Mouse (Mus musculus) forelimb bud, embryonic 11.5 days (tissue): ENCODE results near the gene Gm6370.
"Not testable (repeated sequence)": the region's sequence is repeated elsewhere in the genome, so short reads cannot be mapped to it uniquely, and the experiment has no call there.

ENCODE experiments used
- DNase-seq: peaks from one replicate; pipeline ENCODE4 v3.0.0-alpha.2; 2012; ENCODE audit warnings: low read depth, low spot score

Gene Gm6370

DNA sequence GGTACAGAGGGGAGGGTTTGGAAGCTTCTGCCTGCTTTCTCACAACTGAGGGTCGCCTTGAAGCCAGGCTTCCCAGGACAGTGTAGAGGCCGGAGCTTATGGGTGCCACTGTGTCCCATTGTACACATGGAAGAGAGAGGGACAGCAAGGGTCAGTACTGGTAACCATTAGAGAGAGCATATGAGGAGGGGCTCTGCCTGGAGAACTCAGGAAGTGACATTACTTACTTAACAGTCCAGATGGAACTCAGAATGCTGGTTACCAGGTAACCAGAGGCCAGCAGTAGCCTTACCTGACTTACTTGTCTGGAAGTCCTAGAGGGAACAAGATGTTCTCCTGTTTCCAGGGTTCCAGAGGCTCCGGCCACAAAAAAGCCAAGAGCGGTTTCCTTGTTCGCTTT, at the start of gene Gm6370:
Gene Gm6370 (plus strand): TSS at position 301 of the 400 bp plus-strand sequence.
- DNase-seq: not testable (repeated sequence)

- no peak for DNase-seq
Observed at GRCm38 (mm10) chr5:146442767-146443166, 48.4 kb upstream of the Gm6370 start.

DNA sequence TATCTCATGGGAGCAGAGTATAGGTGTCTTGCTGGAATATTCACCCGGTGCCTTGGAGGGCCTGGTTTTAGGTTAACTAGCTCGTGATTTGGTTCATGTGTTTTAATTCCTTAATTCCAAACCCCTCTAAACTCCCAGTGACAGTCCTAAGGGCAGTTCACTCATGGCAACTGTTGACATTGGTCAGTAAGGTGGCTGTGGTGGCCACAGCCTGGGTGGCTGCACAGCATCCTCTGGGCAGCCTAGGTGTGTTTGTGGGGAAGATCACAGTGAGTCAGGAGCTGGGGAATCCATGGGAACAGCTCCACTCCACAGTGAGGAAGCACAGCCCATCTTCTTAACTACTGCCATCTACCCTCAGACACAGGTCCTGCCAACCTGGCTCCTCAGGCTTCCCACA, 44.5 kb upstream of the Gm6370 start:
- DNase-seq: no peak

DNA sequence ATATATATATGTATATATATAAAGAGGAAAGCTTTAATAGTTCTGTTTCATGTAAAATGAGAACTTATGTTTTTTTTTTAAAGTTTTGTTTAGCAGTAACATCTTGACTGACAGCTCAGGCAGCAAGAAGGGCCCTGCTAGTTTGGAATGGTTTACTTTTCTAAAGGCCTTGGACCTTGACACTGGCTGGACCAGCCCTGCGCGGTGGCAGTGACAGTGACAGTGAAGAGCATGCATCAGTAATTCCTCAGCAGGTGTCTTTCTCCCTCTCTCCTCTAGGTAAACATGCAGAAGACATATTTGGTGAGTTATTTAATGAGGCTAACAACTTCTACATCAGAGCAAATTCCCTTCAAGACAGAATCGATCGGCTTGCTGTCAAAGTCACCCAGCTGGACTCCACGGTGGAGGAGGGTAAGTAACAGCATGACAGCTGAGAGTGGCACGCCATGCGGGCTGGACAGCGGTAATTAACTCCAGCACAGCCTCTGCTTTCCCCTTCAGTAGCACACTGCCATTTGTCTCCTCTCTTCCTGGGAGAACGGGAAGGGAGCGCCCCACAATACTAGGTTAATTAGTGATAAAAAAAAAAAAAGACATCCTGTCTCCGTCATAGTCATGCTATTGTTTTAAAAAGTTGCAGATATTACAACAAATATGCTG, 39.4 kb upstream of the Gm6370 start:
- DNase-seq: no peak

DNA sequence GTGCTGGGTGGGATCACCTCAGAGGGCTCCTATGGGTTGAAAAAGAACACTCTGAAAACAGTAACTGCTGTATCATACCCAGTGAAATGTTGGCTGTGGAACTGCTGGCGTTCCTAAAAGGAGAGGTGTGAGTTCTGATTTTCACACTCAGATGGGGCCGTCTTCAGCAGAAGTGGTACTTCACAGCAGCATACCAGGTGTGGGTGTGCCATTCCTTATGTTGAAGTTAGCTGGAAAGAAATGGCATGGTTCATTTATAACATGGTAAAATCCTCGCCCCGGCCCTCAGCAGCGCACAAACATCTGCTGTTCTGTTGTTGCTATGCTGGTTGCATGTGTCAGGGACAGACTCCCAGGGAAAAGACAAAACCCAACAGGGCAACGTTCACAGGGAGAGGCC, 37.6 kb upstream of the Gm6370 start:
- no peak for DNase-seq

GRCm38 (mm10) chr5:146461612-146462011, 29.6 kb upstream of the Gm6370 start:
- no peak for DNase-seq

DNA sequence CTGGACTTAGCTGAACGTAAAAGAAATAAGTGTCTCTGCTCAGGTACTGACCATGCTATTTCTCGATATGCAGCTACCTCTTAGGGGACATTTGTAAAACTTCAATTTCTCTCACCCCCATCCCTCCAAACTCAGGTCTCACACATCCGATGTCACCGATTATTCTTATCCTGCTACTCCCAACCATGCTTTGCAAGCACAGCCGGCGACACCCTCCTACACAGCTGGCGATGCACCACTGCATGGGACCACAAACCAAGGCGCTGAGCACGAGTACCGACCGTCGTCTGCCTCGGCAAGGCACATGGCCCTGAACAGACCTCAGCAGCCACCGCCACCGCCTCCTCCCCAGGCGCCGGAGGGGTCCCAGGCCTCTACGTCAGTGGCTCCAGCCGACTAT, 24.5 kb upstream of the Gm6370 start:
- DNase-seq: no peak

- no peak for DNase-seq
Observed at GRCm38 (mm10) chr5:146468311-146468710, 22.9 kb upstream of the Gm6370 start.

GRCm38 (mm10) chr5:146470821-146471220, 20.3 kb upstream of the Gm6370 start:
- no peak for DNase-seq

DNA sequence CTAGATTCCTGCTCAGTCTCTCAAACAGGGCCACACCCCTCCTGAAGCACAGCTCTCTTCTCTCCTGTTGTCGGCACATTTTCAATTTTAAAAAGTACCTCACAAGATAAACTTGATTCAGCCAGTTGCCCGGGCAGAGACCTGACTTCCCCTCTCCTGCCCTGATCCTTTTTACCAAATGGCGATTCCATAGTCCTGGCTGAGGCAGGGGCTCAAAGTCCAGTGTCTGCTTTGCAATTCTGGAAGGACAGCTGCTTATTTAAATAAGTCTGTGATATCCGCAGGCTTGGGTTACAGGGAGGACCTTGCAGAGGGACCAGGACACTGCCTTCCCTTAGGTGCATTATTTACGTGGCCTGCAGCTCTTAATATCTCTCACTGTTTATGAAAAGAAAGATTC, 19.9 kb upstream of the Gm6370 start:
- no peak for DNase-seq

- DNase-seq: no peak
Observed at GRCm38 (mm10) chr5:146471821-146472220, 19.3 kb upstream of the Gm6370 start.

- not testable (repeated sequence) for DNase-seq
Observed at GRCm38 (mm10) chr5:146479564-146479963, 11.6 kb upstream of the Gm6370 start.

DNA sequence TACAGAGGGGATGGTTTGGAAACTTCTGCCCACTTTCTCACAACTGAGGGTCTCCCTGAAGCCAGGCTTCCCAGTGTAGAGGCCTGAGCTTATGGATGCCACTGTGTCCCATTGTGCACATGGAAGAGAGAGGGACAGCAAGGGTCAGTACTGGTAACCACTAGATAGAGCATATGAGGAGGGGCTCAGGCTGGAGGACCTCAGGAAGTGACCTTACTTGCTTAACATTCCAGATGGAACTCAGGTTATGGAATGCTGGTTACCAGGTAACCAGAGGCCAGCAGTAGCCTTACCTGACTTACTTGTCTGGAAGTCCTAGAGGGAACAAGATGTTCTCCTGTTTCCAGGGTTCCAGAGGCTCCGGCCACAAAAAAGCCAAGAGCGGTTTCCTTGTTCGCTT, 9.5 kb upstream of the Gm6370 start, which contains the start of gene Gm6408:
Gene Gm6408 (plus strand): TSS at position 301 of the 400 bp plus-strand sequence.
- not testable (repeated sequence) for DNase-seq

DNA sequence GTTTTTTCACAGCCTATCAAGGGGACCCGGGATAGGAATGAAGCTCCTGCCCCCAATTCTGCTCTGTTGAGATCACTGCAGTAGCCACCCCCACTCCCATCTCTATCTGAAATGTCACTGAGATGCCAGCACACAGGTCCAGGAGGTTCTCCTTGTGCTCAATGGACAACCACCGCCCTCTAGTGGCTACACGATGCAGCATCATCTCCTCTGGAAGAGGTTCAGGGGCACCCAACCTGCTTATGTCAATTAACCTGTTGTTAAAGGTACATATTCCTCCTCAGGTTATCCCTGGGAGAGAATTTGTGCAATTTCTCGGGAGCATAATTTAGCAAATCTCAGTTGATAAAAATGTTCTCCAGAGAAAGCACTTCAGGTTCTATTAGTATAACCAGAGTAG, 2.2 kb upstream of the Gm6370 start:
- DNase-seq: not testable (repeated sequence)

DNA sequence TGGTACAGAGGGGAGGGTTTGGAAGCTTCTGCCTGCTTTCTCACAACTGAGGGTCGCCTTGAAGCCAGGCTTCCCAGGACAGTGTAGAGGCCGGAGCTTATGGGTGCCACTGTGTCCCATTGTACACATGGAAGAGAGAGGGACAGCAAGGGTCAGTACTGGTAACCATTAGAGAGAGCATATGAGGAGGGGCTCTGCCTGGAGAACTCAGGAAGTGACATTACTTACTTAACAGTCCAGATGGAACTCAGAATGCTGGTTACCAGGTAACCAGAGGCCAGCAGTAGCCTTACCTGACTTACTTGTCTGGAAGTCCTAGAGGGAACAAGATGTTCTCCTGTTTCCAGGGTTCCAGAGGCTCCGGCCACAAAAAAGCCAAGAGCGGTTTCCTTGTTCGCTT, 10.9 kb downstream of the Gm6370 start, which contains the start of gene 4930449I24Rik:
Gene 4930449I24Rik (plus strand): TSS at position 301 of the 400 bp plus-strand sequence.
- DNase-seq: not testable (repeated sequence)

DNA sequence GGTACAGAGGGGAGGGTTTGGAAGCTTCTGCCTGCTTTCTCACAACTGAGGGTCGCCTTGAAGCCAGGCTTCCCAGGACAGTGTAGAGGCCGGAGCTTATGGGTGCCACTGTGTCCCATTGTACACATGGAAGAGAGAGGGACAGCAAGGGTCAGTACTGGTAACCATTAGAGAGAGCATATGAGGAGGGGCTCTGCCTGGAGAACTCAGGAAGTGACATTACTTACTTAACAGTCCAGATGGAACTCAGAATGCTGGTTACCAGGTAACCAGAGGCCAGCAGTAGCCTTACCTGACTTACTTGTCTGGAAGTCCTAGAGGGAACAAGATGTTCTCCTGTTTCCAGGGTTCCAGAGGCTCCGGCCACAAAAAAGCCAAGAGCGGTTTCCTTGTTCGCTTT, 22.7 kb downstream of the Gm6370 start, which contains the start of gene Gm3402:
Gene Gm3402 (plus strand): TSS at position 301 of the 400 bp plus-strand sequence.
- DNase-seq: not testable (repeated sequence)

DNA sequence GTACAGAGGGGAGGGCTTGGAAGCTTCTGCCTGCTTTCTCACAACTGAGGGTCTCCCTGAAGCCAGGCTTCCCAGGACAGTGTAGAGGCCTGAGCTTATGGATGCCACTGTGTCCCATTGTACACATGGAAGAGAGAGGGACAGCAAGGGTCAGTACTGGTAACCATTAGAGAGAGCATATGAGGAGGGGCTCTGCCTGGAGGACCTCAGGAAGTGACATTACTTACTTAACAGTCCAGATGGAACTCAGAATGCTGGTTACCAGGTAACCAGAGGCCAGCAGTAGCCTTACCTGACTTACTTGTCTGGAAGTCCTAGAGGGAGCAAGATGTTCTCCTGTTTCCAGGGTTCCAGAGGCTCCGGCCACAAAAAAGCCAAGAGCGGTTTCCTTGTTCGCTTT, 34.3 kb downstream of the Gm6370 start, which contains the start of gene Gm3404:
Gene Gm3404 (plus strand): TSS at position 301 of the 400 bp plus-strand sequence.
- not testable (repeated sequence) for DNase-seq

GRCm38 (mm10) chr5:146537347-146537746, 46.2 kb downstream of the Gm6370 start, which contains the start of gene Gm3409:
TSS of gene Gm3409 (plus strand) at chr5:146537647.
- DNase-seq: not testable (repeated sequence)
